Mouse (Mus musculus): ENCODE measurements around the gene Olfr262. TPM values are rescaled to one million over a fixed set of nuclear protein-coding genes. Genes with fewer than 3 reads are reported as not detected.
"Not testable (repeated sequence)": the region's sequence is repeated elsewhere in the genome, so short reads cannot be mapped to it uniquely, and the experiment has no call there.

Olfr262 gene
- not detected for total RNA-seq (2021)

- no peak for DNase-seq
These were observed at the start of gene Olfr262 for GRCm38 (mm10) chr19:12241559-12241958. TSS of gene Olfr262 (minus strand) at chr19:12241659.

DNA sequence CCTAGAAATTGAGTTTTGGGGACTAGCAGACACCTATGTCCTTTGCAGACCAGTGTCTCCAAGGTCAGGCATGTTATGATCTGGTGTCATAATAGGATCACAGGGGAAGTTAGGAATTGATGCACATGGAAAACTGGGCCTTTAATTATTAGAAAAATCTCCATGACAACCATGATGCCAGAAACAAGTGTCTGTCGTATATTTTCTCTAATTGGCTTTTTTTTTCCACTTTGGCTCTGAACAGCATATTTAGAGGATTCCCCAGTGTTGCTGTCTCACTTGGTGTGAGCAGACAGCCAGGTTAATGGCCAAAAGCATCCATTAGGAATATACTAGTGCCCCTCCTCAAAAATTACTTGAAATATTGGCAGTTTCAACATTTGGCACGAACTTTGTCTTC, 38.1 kb upstream of the Olfr262 start, which contains the start of gene Olfr1434:
Olfr1434 (plus strand) TSS at position 301 of the 400 bp plus-strand sequence.
- DNase-seq, result no peak

DNA sequence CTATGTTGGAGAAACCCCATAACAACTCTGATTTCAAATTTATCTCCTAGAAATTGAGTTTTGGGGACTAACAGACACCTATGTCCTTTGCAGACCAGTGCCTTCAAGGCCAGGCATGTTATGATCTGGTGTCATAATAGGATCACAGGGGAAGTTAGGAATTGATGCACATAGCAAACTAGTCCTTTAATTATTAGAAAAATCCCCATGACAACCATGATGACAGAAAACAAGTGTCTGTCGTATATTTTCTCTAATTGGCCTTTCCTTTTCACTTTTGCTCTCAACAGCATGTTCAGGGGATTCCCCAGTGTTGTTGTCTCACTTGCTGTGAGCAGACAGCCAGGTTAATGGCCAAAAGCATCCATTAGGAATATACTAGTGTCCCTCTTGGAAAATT, 19.3 kb upstream of the Olfr262 start, which contains the start of gene Olfr235:
Olfr235 (plus strand) TSS at position 301 of the 400 bp plus-strand sequence.
- no peak for DNase-seq

- not testable (repeated sequence) for DNase-seq
These were observed 9.0 kb downstream of the Olfr262 start, which contains the start of gene Olfr1432 for GRCm38 (mm10) chr19:12232496-12232895. TSS of gene Olfr1432 (minus strand) at chr19:12232596.

- no peak for DNase-seq
These were observed 41.1 kb downstream of the Olfr262 start, which contains the start of gene Olfr1431 for GRCm38 (mm10) chr19:12200334-12200733. TSS of gene Olfr1431 (plus strand) at chr19:12200634.

DNA sequence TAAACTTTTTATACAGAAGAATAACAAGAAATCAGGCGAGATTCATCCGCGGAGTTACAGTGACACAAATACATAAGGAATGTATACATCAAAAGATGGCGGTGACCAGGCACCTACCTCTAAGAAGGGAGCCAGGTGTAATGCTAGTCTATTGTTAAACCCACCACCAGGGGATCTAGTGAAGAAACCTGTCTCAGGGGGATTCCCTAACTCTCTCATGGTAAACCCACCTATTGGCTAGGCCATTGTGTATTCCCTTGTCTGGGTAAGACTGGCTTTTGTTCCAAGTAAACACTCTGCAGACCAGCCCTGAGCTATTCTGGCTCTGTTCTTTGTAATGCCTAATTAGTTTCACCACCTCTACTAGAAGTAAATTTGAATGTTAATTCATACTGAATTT, 42.4 kb downstream of the Olfr262 start:
- DNase-seq, result not testable (repeated sequence)

Other genes starting within 250 kb of the Olfr262 start
- not detected for gene Olfr1423, start 200.3 kb downstream of the Olfr262 start, total RNA-seq (2021)
- gene Olfr1424, start 179.0 kb downstream of the Olfr262 start, total RNA-seq (2021), result not detected
- not detected for gene Olfr1425, start 163.9 kb downstream of the Olfr262 start, total RNA-seq (2021)
- gene Olfr1426, start 149.6 kb downstream of the Olfr262 start, total RNA-seq (2021), result not detected
- gene Olfr1427, start 138.3 kb downstream of the Olfr262 start, total RNA-seq (2021), result not detected
- gene Olfr1428, start 125.8 kb downstream of the Olfr262 start, total RNA-seq (2021), result not detected
- gene Olfr76, start 118.5 kb downstream of the Olfr262 start, total RNA-seq (2021), result not detected
- gene Olfr1555-ps1, start 71.5 kb downstream of the Olfr262 start, total RNA-seq (2021), result not detected
- gene Olfr1431, start 41.0 kb downstream of the Olfr262 start, total RNA-seq (2021), result not detected
- gene Olfr1432, start 9.1 kb downstream of the Olfr262 start, total RNA-seq (2021), result not detected
- gene Olfr235, start 19.4 kb upstream of the Olfr262 start, total RNA-seq (2021), result not detected
- gene Olfr1434, start 38.2 kb upstream of the Olfr262 start, total RNA-seq (2021), result not detected
- gene Olfr1436, start 57.5 kb upstream of the Olfr262 start, total RNA-seq (2021), result not detected
- not detected for gene Olfr1437, start 83.4 kb upstream of the Olfr262 start, total RNA-seq (2021)
- gene Olfr1438-ps1, start 94.3 kb upstream of the Olfr262 start, total RNA-seq (2021), result not detected
- not detected for gene Olfr1440, start 145.6 kb upstream of the Olfr262 start, total RNA-seq (2021)
- not detected for gene Olfr1441, start 175.8 kb upstream of the Olfr262 start, total RNA-seq (2021)
- gene Pfpl, start 186.2 kb upstream of the Olfr262 start, total RNA-seq (2021), result not detected
- gene Mpeg1, start 219.1 kb upstream of the Olfr262 start, total RNA-seq (2021), result 1 to 10 TPM; 6.7 to 7.4 TPM

All from layer of hippocampus, postnatal 36 days (tissue).